Comparison of ENCODE assay signal across 9 mouse cellular contexts in the genomic region with DNA sequence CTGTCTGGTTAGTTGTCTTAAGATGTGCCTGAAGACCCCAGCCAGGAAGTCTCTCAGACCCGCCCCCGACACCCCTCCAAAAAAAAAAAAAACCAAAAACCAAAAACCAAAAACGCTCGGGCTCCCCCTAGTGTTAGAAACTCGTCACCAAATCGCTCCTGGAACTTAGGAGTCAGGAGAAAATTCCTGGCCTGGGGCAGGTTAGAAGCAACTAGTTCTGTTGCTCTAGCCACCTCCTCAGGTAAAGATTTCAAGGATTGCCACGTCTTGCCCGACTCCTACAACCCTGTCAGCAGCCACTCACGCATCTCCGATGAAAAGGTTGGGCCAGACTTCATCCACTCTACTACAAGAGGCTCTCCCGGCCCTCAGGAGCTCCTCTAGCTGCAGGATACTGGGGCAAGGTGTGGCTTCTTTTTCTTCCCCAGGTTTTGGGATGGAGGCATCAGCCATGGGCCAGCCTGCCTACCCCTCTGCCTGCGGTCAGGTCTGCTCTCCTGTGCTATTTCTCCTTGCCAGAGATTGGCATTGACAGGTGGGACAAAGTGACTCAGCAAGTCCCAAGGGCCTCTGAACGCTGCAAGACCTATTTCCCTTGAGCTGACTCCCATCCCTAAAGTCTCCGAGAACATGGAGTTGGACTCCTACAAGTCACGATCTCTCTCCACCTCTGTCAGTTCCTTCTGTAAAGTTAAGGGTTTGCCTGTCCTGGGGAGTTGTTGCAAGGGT. TPM values are rescaled to one million over a fixed set of nuclear protein-coding genes. Genes with fewer than 3 reads are reported as not detected.
A peak's percentile ranks its signal among the peaks of the same experiment; 100 is the strongest.
DNase-seq lines count a peak whose midpoint lies in the region; ATAC-seq lines count a peak whose summit lies in the region.
"Had no signal": no experiment of that assay in that cellular context is flagged by ENCODE, and none has a peak within 500 bp of the region (broad histone marks: within the 10 kb centered on the region; RNA-seq: fewer than 3 reads in every experiment).

No protein-coding gene starts in this region.

- H3K9ac ChIP-seq in neural tube, embryonic 15.5 days (replicated peaks), result no peak overlapping the region
- no peak overlapping the region for H3K9ac ChIP-seq in limb, embryonic 11.5 days (ENCODE audit: low read length)
- H3K9ac ChIP-seq: heart, embryonic 13.5 days had no signal

- H3K4me2 ChIP-seq in neural tube, embryonic 15.5 days, result no peak overlapping the region
- H3K4me2 ChIP-seq in limb, embryonic 11.5 days (ENCODE audit: low read depth, severe bottlenecking), result no peak overlapping the region
- H3K4me2 ChIP-seq: heart, embryonic 13.5 days had no signal

- H3K9me3 ChIP-seq in neural tube, embryonic 15.5 days (replicated peaks), result no peaks in the 10 kb centered on the region
- H3K9me3 ChIP-seq in embryonic facial prominence, embryonic 10.5 days, result no peaks in the 10 kb centered on the region
- H3K9me3 ChIP-seq in limb, embryonic 11.5 days (ENCODE audit: control insufficient read depth, low read length), result no peaks in the 10 kb centered on the region
- H3K9me3 ChIP-seq: heart, embryonic 13.5 days had no signal

- H3K27me3 ChIP-seq in neural tube, embryonic 15.5 days (replicated peaks), result no peaks in the 10 kb centered on the region
- 0 out of 2 replicates have a peak, but pooled peaks cover 3% of the 10 kb centered on the region for H3K27me3 ChIP-seq in embryonic facial prominence, embryonic 10.5 days (replicated peaks; ENCODE audit: low read depth, poor library complexity, severe bottlenecking)
- H3K27me3 ChIP-seq in limb, embryonic 11.5 days (ENCODE audit: control insufficient read depth, insufficient read depth, low read length), result no peaks in the 10 kb centered on the region

- H3K4me1 ChIP-seq in neural tube, embryonic 15.5 days, result peaks cover 19% of the 10 kb centered on the region
- H3K4me1 ChIP-seq in embryonic facial prominence, embryonic 10.5 days, result peaks cover 31% of the 10 kb centered on the region
- peaks cover 6% of the 10 kb centered on the region; the same call in 1 of the 2 replicates for H3K4me1 ChIP-seq in limb, embryonic 11.5 days (ENCODE audit: control insufficient read depth, insufficient read depth, low read length)

- ATAC-seq in frontal cortex, adult (ENCODE audit: low TSS enrichment), result no peak
- ATAC-seq in neural tube, embryonic 15.5 days (ENCODE audit: low FRiP score), result no peak
- no peak for ATAC-seq in limb, embryonic 11.5 days (ENCODE audit: insufficient number of reproducible peaks, low FRiP score, low TSS enrichment, low read depth)

- 49% methylated on average over 15 of the region's 15 CpGs for WGBS in neural tube, embryonic 15.5 days
- WGBS in embryonic facial prominence, embryonic 10.5 days, result 43% methylated on average over 15 of the region's 15 CpGs
- 43% methylated on average over 15 of the region's 15 CpGs for WGBS in limb, embryonic 11.5 days

- no peak overlapping the region for H3K27ac ChIP-seq in neural tube, embryonic 15.5 days (replicated peaks)
- H3K27ac ChIP-seq in embryonic facial prominence, embryonic 10.5 days (replicated peaks), result no peak overlapping the region
- no peak overlapping the region for H3K27ac ChIP-seq in limb, embryonic 11.5 days (replicated peaks; ENCODE audit: low read depth, low read length)
- H3K27ac ChIP-seq: heart, embryonic 13.5 days had no signal

- DNase-seq in frontal cortex, postnatal 25 days (ENCODE audit: low spot score in 2 of 2), result peak; percentile 45 to 48
- peak; percentile 35 for DNase-seq in neural tube, embryonic 10.5 days (ENCODE audit: extremely low spot score, low spot score)
- peak; percentile 39 for DNase-seq in WW6 (ENCODE audit: low read depth, low spot score)
- DNase-seq in embryonic facial prominence, embryonic 10.5 days (ENCODE audit: low spot score), result peak; percentile 45
- peak; percentile 77 for DNase-seq in limb, embryonic 11.5 days (ENCODE audit: low spot score)
- peak; percentile 67 for DNase-seq in thymus, postnatal 4 days

- H3K36me3 ChIP-seq in neural tube, embryonic 15.5 days, result no peaks in the 10 kb centered on the region
- H3K36me3 ChIP-seq in embryonic facial prominence, embryonic 10.5 days (replicated peaks), result no peaks in the 10 kb centered on the region
- no peaks in the 10 kb centered on the region for H3K36me3 ChIP-seq in limb, embryonic 11.5 days (ENCODE audit: control insufficient read depth, insufficient read depth, low read length)
- H3K36me3 ChIP-seq: heart, embryonic 13.5 days had no signal

- no peak overlapping the region for H3K4me3 ChIP-seq in neural tube, embryonic 15.5 days (replicated peaks)
- no peak overlapping the region for H3K4me3 ChIP-seq in embryonic facial prominence, embryonic 10.5 days
- H3K4me3 ChIP-seq in limb, embryonic 11.5 days (ENCODE audit: low read depth, low read length), result no peak overlapping the region
- H3K4me3 ChIP-seq: heart, embryonic 13.5 days had no signal

RNA-seq across cellular contexts. Expression of a gene that starts 2.0 kb away (rescaled TPM):
- polyA plus RNA-seq in neural tube, embryonic 15.5 days (2015; fragmentation: Nextera tagmentation; extraction: Ambion mirVana), result 16.1 and 20.6 TPM in 2 replicates
- 9.5 and 10.4 TPM in 2 replicates for polyA plus RNA-seq in embryonic facial prominence, embryonic 10.5 days (2016; fragmentation: Nextera tagmentation; extraction: Ambion mirVana)
- 9.7 and 11.4 TPM in 2 replicates for polyA plus RNA-seq in limb, embryonic 11.5 days (2014; fragmentation: Nextera tagmentation; extraction: Ambion mirVana)

RNA-seq across cellular contexts. Expression of a gene that starts 2.7 kb away (rescaled TPM):
- 0.23 TPM in 1 of 2 replicates, not detected in the other for polyA plus RNA-seq in neural tube, embryonic 15.5 days (2015; fragmentation: Nextera tagmentation; extraction: Ambion mirVana)
- 0.55 TPM in 1 of 2 replicates, not detected in the other for polyA plus RNA-seq in embryonic facial prominence, embryonic 10.5 days (2016; fragmentation: Nextera tagmentation; extraction: Ambion mirVana)
- polyA plus RNA-seq in limb, embryonic 11.5 days (2014; fragmentation: Nextera tagmentation; extraction: Ambion mirVana), result 0.47 and 0.52 TPM in 2 replicates
- polyA plus RNA-seq: heart, embryonic 13.5 days had no signal

RNA-seq across cellular contexts. Expression of a gene that starts 33.9 kb away (rescaled TPM):
- 0.15 and 0.22 TPM in 2 replicates for polyA plus RNA-seq in neural tube, embryonic 15.5 days (2015; fragmentation: Nextera tagmentation; extraction: Ambion mirVana)
- polyA plus RNA-seq in embryonic facial prominence, embryonic 10.5 days (2016; fragmentation: Nextera tagmentation; extraction: Ambion mirVana), result not detected in 2 replicates
- 0.21 and 0.55 TPM in 2 replicates for polyA plus RNA-seq in limb, embryonic 11.5 days (2014; fragmentation: Nextera tagmentation; extraction: Ambion mirVana)
